Mouse (Mus musculus): Measurements from ENCODE around the gene Pax6.

Gene Pax6

GRCm38 (mm10) chr2:105715409-105716115 lies 46.9 kb downstream of the Pax6 start:
- no peak for DNase-seq (ENCODE audit: low read depth, low spot score)

GRCm38 (mm10) chr2:105726657-105727056 lies 58.0 kb downstream of the Pax6 start:
- no peak for DNase-seq (ENCODE audit: low read depth, low spot score)

GRCm38 (mm10) chr2:105730704-105731103 lies 62.0 kb downstream of the Pax6 start:
- peak; percentile 65 for DNase-seq (ENCODE audit: low read depth, low spot score)

GRCm38 (mm10) chr2:105736166-105736565 lies 67.5 kb downstream of the Pax6 start:
- DNase-seq (ENCODE audit: low read depth, low spot score): peak; percentile 43

- DNase-seq (ENCODE audit: low read depth, low spot score): peak; percentile 95
Measured at GRCm38 (mm10) chr2:105746896-105747295, 78.2 kb downstream of the Pax6 start.
